Mouse (Mus musculus) kidney, adult 8-10 months (tissue): ENCODE data around the gene Mfap3.
"Not testable (repeated sequence)": the region's sequence is repeated elsewhere in the genome, so short reads cannot be mapped to it uniquely, and the experiment has no call there.

ENCODE experiments used
- DNase-seq, 2 experiments: peaks; one replicate each; pipeline ENCODE4 v3.0.0; 2022

Mfap3 gene

DNA sequence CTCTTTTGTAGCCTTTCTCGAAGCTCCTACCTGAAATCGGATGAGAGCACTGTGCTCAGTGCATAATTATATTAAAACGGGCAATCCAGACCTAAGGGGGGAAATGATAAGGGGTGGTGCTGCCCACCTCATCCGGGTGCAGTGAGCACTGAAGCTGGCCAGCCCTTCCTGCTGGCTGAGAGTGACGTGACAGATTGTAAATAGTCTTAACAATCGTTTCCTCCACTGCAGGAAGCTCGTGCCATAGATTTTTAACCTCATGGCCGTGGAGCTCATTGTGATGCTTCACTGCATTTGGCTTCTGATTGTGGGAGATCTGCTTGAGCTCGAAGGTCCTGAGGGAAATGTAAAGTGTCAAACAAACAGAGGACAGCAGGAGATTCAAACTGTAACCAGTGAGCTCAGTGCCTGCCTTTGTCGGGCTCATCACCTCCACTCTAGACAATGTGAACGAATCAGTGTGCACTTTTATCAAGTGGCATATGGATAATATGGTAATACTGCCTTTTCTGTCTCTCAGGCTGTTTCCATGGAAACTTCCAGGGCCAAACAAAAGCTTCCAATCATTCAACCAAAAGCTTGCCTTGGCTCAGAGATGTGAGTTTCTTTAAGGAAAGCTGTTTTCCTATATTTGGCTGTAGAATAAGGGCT lies 13.0 kb downstream of the Mfap3 start:
- DNase-seq: no peak

DNA sequence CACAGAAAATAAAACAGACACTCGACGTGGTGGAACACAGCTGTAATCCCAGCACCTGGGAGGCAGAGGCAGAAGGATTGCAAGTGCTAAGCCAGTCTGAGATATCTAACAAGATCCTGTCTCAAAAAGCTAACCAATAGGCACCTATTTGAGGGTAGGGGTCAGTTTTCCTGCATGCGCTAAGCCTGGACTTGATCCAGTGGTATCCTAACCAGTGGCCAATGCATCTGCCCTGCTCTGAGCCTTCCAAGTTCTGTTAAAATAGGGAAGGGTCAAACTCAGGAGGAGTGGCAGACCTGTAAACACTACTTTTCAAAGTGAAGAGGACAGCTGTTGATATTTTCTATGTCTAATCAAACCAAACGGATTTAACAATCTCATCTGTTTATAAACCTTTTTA lies 13.8 kb downstream of the Mfap3 start:
- DNase-seq: no peak

DNA sequence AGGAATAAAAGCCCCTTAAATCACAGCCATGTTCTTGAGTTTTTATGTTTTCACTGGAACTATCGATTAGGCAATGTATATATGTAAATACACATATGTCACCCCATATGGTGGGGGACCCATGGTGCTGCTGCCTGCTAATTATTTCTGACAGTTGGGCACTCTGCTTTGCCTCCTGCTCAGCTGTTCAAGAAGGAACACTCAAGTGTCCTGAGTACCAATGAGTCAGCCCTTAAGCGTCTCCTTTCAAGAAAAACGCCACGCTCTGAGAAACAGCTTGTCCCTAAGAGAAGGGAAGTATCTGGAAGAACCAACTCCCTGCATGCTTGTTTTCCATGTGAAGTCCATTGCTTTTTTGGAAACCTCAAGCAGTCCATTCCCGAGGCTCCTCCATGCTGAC lies 17.4 kb downstream of the Mfap3 start:
- no peak for DNase-seq

DNA sequence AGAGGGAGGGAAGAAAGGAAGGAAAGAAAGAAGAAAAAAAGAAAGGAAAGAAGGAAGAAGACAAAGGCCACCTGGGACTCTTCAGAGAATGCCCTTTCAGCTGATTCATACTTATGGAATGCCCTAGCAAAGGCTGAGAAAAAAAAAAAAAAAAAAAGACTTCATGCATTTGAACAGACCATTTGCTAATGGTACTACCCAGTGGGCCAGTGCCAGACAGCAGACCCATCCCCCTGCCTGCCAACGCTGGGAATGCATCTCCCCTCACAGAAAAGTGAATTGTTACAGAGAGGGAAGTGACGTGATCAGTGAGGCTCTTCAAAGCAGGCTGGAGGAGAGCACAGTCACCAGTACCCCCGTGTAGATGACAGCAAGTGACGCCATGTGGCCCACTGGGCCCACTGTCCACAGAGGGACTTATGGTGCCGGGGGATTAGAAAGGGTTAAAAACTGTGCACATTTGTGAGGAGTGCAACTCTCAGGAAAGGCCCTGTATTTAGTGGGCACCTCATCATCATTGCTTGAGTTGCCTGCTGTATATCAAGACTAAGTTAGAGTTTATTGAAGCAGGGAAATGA lies 21.5 kb downstream of the Mfap3 start:
- DNase-seq: no peak

DNA sequence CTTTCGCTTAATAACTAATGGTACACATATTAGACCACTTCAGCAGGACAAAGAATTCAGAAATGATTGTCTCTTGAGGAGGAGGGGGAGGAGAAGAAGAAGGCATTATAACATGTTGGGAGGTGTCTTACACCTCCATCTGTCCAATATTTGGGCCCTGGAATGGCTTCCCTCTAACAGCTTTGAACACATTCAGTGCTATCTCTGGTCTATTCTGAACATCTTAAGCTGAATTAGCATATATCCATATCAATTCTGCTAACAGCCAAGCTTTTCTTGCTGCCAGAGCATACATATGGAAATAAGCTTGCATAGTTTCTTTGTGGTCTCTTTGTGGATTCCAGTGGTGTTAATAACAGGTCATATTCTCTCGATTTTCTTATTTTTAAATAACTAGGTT lies 22.2 kb downstream of the Mfap3 start:
- DNase-seq: no peak

DNA sequence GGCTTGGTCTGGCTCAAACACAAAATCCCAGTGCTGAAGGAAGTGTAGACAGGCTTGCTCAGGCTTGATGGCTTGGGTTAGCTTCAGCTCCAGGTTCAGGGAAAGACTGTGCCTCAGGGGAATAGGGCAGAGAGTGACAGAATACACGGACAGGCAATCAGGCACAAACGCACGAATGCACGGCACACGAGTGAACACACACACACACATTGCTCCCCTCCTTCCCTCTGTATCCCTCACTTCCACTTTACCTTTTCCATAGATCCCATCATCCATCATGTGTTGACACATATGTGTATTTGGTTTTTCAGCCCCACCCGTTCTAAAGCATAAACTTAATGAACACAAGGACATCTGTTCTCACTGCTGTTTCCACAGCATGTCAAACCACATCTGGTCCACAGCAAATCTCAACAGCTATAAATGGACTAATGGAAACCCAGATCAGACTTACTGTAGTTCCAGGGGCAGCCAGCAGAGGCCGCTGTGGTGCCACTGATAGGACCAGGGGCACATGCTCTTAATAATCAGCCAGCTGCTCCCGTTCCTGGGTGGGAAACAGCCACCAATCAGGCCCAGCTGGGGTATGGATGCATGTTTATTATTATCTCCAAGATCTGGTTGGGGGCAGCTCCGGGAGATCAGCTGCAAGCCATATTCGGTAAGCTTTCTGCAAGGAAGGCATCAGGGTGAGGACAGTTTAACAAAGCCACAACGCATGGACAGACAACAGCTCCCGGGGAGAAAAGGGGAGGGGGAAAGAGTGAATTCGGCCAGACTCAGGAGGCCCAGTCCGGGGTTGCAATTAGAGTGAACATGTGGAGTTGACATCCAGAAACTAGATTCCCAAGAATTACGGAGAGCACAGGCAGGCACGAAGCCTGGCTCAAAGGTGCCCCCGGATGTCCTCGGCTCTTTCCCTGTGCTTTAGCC lies 30.4 kb downstream of the Mfap3 start:
- peak; percentile 43 to 83 for DNase-seq

DNA sequence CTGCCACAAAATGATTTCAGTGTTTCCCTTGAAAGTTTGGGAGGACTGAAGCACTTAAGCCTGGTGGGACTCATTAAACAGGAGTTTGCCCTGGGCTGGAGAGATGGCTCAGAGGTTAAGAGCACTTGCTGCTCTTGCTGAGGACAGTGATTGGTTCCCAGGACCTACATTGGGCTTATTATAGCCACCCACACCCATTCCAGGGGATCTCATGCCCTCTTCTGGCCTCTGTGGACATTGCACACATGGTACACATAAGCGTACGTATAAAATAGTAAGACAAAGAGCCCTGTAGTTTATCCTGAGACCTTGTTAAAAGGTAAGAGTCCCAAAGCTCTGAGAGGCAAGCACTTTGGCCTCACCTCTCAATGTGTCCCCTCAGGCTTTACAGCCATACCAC lies 31.8 kb downstream of the Mfap3 start:
- DNase-seq: no peak

DNA sequence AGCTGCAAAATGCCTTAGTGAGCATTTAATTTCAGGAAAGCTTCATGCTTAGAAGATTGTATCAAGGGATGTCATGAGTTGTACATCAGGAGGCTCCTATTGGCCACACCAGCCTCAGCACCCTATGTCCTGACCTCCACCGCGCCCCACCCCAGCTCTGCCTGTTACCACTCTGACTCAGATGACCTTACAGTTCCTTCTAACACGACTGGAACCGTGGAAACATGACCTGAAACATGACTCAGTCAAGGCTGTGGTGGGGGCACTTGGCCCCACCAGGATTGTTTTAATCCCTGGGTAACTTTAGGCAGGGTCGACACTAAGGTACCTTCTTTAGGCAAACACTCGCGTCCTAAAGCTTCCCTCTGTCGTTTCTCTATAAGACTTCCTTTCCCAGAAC lies 32.6 kb downstream of the Mfap3 start:
- DNase-seq: no peak

DNA sequence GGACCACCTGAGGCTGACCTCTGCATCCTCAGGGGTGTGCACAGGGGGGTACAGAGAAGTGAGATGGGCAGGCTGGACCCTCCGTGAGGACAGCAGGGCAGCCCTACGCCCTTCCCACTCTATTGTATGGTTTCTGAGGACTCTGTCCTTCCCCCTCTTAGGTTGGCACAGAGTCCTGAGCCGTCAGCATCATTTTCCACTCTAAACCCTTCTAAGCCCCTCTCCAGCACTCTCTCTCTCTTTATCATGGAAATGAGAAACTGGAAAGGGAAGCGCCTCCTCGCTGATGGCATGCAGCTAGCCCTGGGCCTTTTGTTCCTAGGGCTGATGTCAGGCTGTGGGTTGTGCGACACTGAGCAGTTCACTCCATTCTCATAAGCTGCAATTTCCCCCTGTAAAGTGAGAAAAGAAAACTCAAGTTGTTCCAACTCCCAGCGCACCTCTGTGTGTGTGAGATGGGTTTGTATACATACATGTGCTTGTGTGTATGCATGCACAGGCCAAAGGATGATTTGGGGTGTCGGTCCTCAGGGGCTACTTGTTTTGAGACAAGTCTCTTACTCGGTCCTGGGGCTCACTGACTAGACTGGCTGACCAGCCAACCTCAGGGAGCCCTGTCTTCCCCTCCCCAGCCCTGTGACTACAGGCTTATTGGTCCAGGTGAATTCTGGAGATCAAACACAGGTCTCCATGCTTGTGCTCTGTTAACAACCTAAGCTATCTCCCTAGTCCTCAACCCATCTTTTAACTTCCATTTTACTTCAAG lies 34.7 kb downstream of the Mfap3 start:
- DNase-seq: no peak

DNA sequence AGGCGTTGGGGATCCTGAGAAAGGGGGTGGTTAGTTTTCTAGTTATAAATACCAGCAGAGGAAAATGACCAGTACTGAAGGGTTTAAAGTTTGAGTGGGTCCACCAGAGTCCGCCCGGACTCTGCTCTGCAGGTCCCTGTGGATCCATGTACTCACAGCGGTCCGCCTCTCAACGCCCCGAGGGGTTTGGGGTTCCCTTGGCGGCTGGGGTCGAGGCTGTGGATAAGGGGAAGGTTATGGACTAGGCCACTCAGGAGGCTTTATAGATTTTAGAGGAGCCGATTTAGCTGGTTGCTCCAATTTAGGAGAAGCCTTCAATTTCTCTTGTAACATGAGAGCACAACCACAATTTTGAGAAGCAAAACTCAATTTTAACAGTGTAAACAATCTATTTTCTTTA lies 39.5 kb downstream of the Mfap3 start:
- not testable (repeated sequence) for DNase-seq

DNA sequence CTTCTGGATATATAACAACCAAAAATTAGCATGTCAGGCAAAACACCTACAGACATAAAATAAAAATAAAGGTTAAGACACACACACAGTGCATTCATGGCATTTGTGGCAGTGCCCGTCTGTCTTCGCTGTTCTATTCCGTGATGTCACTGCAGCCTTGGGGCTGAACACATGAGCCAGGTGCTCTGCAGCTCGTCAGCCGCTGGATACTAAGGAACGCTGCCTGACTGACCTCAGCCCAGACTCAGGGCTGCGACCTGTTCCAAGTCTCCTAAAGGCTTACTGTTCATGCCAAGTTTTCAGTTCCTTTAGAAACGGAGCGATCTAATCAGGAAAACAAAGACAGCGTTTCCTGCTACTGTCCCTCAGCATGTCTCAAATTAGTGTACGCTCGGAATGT lies 46.1 kb downstream of the Mfap3 start:
- no peak for DNase-seq

DNA sequence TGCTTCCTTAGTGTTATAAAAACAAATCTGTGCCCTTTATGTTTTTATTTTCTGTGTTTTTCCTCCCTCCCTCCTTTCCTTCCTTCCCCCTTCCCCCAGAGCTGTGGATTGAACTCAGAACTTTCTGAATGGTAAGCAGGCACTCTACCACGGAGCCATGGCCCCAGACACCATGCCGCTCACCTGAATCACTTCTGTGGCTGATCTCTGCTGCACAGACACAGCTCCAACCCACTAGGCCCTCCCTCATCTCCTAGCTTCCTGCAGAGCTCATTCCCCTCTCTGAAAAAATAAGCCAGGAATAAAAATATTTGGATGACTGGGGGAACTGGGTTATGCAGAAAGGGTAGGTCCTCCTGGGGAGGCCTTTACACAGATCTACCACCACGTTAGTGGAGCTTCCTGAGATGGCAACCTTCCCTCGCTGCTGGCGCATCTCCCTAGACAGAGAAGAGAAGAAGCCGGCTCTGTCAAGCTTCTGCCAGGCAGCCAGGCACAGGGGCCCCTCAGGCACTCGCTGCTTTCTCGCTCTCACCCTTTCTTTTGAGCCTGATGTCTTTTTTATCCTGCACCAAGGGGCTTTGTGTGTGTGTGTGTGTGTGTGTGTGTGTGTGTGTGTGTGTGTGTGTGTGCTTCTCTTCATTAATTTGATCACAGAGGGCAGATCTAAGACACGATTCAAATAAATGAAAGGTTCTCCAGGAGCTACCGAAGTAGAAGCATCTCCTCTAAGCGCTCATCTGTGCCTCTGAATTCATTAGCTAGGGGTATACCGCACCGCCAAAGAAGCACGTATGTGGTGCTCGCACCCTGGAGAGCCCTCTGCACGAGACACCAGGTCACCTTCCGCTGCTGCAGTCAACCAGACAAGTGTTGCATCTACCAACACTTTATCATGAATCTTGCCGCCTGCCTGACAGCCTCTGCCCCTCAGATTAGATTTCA lies 47.9 kb downstream of the Mfap3 start:
- no peak for DNase-seq

DNA sequence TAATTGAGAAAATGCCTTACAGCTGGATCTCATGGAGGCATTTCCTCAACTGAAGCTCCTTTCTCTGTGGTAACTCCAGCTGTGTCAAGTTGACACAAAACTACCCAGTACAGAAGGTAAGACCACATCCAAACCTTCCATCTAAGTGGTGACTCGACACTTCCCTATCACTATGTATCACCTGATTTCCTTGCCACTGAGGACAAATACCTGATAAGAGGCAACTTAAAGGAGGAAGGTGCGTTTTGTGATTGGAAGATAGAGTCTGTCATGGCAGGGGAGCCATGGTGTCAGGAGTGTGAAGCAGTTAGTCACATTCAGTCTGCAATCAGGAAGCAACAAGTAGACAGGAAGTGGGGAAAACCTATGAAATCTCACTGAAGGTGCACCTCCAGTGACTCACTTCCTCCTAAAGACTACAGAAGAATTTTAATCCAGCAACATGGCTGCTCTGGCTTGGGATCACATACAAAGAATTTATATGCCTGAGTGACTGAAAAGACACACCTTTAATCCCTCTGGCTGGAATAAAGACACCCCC lies 50.6 kb downstream of the Mfap3 start:
- no peak for DNase-seq

DNA sequence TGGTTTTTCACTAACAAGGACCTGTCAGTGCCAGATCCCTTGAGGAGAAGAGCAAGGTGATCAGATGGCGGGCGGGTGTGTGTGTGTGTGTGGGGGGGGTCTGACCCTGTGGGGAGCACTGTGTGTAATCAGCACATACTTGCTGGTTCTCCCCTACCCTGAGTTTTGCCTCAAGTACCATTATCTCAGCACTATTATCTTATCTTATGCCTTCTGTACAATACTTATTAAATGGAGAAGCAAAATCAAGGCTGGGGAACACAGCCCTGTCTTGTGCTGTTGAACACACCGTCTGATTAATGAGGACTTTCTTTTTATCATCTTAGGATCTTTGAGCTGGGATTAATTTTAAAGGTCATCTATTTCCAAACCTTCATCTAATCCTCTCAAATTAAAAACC lies 52.6 kb downstream of the Mfap3 start:
- DNase-seq: no peak

DNA sequence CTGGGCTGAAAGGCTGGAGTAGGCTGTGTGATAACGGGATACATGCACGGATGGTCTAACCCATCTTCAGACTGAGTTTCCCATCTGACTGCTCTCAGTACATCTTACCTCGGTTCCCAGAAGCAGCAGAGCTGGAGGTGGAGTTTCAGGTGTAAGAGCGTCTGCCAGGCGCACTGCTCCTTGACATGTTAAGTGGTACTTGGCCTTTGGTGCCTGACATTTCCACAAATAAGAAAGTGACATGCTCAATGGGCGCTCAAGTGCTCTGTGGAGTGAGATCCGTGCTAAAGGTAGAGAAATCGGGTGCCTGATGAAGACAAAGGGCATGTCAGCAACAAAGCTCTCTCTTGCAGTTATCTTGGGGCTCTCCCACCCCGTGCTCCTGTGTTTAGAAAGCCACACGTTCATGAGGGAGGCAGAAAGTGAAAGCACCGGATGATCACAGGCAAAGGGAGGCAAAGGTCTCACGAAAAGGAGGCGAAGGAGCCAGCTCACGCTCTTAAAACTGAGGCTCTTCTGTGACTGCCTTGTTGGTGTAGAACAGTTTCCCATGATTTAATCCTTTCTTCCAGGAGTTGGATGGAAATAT lies 55.3 kb downstream of the Mfap3 start:
- no peak for DNase-seq

DNA sequence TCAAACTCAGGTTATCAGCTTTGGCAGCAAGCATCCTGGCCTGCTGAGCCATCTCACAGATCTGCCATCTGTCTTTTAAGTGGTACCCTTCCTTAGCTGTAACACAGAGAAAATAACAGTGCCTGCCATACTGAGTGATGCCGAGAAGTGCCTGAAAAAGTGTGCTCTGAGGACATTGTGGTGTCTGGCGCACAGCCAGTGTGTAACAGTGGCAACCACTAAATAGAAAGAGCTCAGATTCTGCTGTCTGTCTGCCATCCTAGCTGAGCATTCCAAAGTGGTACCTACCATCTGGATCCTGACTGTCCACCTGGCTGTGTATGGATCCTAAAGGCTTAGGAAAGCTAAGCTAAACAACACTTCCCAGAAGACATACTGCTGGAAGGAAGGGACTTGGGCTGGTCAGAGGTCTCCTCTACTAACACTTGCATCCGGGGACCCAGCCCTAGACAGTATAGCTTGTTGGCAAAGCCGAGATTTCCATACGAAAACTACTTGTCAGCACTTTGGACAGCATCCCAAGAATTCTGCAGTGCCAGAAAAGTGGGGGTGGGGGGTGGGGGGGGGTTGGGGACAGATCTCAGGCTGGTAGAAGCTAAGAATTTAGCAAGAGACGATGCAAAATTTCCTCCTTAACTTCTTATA lies 58.5 kb downstream of the Mfap3 start:
- no peak for DNase-seq

DNA sequence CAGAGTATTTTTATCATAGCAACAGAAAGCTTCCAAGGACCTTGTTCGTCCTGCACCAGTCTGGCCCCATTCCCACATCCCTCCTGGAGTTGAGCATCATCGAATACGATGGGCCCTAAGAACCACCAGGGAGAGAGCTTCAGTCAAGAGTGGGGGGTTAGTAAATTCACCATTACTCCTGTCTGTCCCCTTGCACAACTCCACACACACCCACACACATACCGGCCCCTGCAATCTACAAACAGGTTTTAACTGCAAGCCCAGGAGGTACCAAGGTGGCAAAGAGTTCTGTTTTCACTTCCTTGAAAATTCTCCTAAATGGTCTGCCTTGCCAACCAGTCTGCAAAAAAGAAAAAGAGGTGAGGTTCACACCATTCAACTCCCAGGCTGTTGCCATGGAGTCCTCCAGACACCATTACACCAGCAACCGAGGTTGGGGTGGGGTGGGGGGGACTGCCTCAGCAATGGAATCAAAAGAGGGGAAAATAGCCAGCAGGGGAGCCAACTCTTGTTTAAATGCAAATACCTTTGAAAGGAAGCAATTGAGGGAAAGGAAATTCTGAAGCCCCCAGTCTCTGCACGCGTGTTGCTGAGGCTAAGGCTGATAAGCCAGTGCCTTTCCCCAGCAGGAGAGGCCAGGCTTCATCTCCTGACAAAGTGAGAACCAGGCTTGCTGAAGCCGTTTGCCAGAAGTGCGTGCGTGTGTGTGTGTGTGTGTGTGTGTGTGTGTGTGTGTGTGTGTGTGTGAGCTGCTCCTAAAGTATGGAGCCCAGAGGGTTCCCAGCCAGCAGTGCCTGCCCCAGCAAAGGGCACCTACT lies 64.6 kb downstream of the Mfap3 start:
- no peak for DNase-seq
